Mouse (Mus musculus) midbrain, embryonic 16.5 days (tissue): ENCODE data around the gene Grin2b. TPM values are rescaled to one million over a fixed set of nuclear protein-coding genes. Genes with fewer than 3 reads are reported as not detected.

Experiments
- ATAC-seq: fragments of 200-750 bp; cut with Nextera tagmentation; 2 replicates; pipeline ENCODE4 v1.8.0; 2017; ENCODE audit warnings: moderate TSS enrichment
- H3K27ac ChIP-seq: fragments of 300-500 bp; sonication (generic); 2 replicates; pipeline ENCODE4 v1.5.1; 2014; ENCODE audit warnings: mild to moderate bottlenecking, low read length, mixed read lengths
- H3K27me3 ChIP-seq: fragments of 300-500 bp; sonication (generic); 2 replicates; pipeline ENCODE4 v1.6.1; 2014; ENCODE audit warnings: low read depth, low read length, mixed read lengths; ENCODE audit not compliant: control insufficient read depth, insufficient read depth
- H3K36me3 ChIP-seq: fragments of 300-500 bp; sonication (generic); 2 replicates; pipeline ENCODE4 v1.6.1; 2014; ENCODE audit warnings: mild to moderate bottlenecking, low read length, moderate library complexity, mixed read lengths; ENCODE audit not compliant: control insufficient read depth, insufficient read depth
- H3K4me1 ChIP-seq: fragments of 300-500 bp; sonication (generic); 2 replicates; pipeline ENCODE4 v1.6.1; 2014; ENCODE audit warnings: mild to moderate bottlenecking, low read length, mixed read lengths; ENCODE audit not compliant: control insufficient read depth, insufficient read depth
- H3K4me2 ChIP-seq: fragments of 300-500 bp; sonication (generic); 2 replicates; pipeline ENCODE4 v1.6.1; 2014; ENCODE audit warnings: mild to moderate bottlenecking, low read length, mixed read lengths
- H3K4me3 ChIP-seq: fragments of 300-500 bp; sonication (generic); 2 replicates; pipeline ENCODE4 v1.5.1; 2014; ENCODE audit warnings: low read depth, mild to moderate bottlenecking, low read length, moderate library complexity, mixed read lengths
- H3K9ac ChIP-seq: fragments of 300-500 bp; sonication (generic); 2 replicates; pipeline ENCODE4 v1.6.1; 2014; ENCODE audit warnings: low read depth, low read length, mixed read lengths
- H3K9me3 ChIP-seq: fragments of 300-500 bp; sonication (generic); replicated peaks from 2 replicates; pipeline ENCODE4 v1.6.1; 2014; ENCODE audit warnings: mild to moderate bottlenecking, low read length, mixed read lengths; ENCODE audit not compliant: control insufficient read depth, poor library complexity, severe bottlenecking
- WGBS: fragments of 180-500 bp; shearing (Covaris S2); extraction: QIAGEN DNeasy Blood & Tissue Kit; methylation state at CpG from one replicate; pipeline ENCODE4 v1.1.7; 2014; 5-methylcytosine and 5-hydroxymethylcytosine counted together
- polyA plus RNA-seq: library from polyadenylated mRNA; unstranded; fragments of >200 nt; fragmentation: Nextera tagmentation; extraction: Ambion mirVana; gene quantifications from 2 replicates; pipeline ENCODE4 v1.2.1, GENCODE M21; 2015

Grin2b gene
- polyA plus RNA-seq, 1 experiment from 2014 or later, result 75.6 TPM

DNA sequence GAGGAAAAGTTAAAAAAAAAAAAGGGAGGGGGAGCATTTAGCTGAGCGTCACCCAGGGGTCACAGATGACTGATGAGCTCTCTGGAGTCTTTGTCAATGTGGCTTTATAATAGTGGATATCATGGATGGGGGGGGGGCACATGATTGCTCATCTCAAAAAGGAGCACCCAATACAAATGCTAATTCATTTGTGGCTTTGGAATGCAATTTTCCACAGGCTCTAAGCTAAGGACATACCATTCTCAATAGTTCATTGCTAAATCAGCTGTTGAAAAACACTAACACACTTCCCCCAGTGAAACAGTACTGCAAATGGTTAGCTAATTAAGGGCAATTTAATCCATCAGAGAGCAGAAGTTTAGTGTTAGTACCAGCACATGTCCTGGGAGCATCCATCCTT, 414.6 kb downstream of the Grin2b start:
- Histone ChIP-seq H3K4me1 (no peaks in the 10 kb centered on the region), H3K27ac (no peak overlapping the region), H3K9ac (no peak overlapping the region), H3K4me2 (no peak overlapping the region), H3K27me3 (no peaks in the 10 kb centered on the region), H3K4me3 (no peak overlapping the region), H3K9me3 (no peaks in the 10 kb centered on the region), H3K36me3 (no peaks in the 10 kb centered on the region)
- no peak for ATAC-seq
- WGBS, result 40% methylated on average over 1 of the region's 1 CpGs

DNA sequence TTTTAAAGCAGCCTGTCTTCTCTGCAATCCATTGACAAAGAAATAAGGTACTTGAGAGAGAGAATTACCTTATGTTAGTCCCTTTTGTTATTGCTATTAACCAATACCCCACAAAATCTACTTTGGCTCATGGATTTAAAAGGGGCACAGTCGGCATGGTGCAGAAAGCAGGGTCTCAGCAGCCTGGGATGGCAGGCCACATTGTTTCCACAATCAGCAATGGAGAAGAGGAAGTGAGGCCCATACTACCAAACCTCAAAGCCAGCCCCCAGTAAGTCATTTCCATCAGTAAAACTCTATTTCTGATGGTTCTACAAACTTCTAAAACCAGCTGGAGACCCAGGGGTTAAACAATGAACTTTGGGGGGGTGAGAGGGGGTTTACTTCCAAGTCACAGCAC, 417.2 kb downstream of the Grin2b start:
- Histone ChIP-seq H3K4me1 (no peaks in the 10 kb centered on the region), H3K36me3 (no peaks in the 10 kb centered on the region; the same call in 1 of the 2 replicates), H3K9ac (no peak overlapping the region), H3K4me2 (no peak overlapping the region), H3K4me3 (no peak overlapping the region), H3K9me3 (no peaks in the 10 kb centered on the region), H3K27ac (no peak overlapping the region), H3K27me3 (no peaks in the 10 kb centered on the region)
- 73% methylated on average over 1 of the region's 1 CpGs for WGBS
- no peak for ATAC-seq

- no peak overlapping the region for H3K4me3 ChIP-seq
- WGBS, result 24% methylated on average over 5 of the region's 7 CpGs
- no peaks in the 10 kb centered on the region for H3K9me3 ChIP-seq
- no peaks in the 10 kb centered on the region for H3K27me3 ChIP-seq
- ATAC-seq, result peak; percentile 60; the same call in 1 of the 2 replicates
- H3K9ac ChIP-seq, result no peak overlapping the region
- H3K4me1 ChIP-seq, result peaks cover 9% of the 10 kb centered on the region
- H3K4me2 ChIP-seq, result no peak overlapping the region
- no peaks in the 10 kb centered on the region; the same call in 1 of the 2 replicates for H3K36me3 ChIP-seq
- peak overlapping the region; percentile 59; the same call in 1 of the 2 replicates for H3K27ac ChIP-seq
Measured at GRCm38 (mm10) chr6:135748412-135749076, 424.8 kb downstream of the Grin2b start.

- Histone ChIP-seq H3K36me3 (no peaks in the 10 kb centered on the region), H3K27ac (no peak overlapping the region), H3K27me3 (no peaks in the 10 kb centered on the region), H3K9ac (no peak overlapping the region), H3K4me1 (peaks cover 9% of the 10 kb centered on the region), H3K4me3 (no peak overlapping the region), H3K9me3 (no peaks in the 10 kb centered on the region), H3K4me2 (no peak overlapping the region)
- 87% methylated on average over 2 of the region's 2 CpGs for WGBS
- ATAC-seq, result no peak
Measured at GRCm38 (mm10) chr6:135745606-135746005, 427.7 kb downstream of the Grin2b start.

- H3K36me3 ChIP-seq, result peaks cover 38% of the 10 kb centered on the region
- H3K9ac ChIP-seq, result no peak overlapping the region
- no peak overlapping the region for H3K27ac ChIP-seq
- peaks cover 9% of the 10 kb centered on the region for H3K9me3 ChIP-seq
- H3K4me3 ChIP-seq, result no peak overlapping the region
- no peak overlapping the region for H3K4me2 ChIP-seq
- no peaks in the 10 kb centered on the region for H3K27me3 ChIP-seq
- 88% methylated on average over 4 of the region's 4 CpGs for WGBS
- no peak for ATAC-seq
- H3K4me1 ChIP-seq, result no peaks in the 10 kb centered on the region
Measured at GRCm38 (mm10) chr6:135734227-135734732, 439.0 kb downstream of the Grin2b start.

DNA sequence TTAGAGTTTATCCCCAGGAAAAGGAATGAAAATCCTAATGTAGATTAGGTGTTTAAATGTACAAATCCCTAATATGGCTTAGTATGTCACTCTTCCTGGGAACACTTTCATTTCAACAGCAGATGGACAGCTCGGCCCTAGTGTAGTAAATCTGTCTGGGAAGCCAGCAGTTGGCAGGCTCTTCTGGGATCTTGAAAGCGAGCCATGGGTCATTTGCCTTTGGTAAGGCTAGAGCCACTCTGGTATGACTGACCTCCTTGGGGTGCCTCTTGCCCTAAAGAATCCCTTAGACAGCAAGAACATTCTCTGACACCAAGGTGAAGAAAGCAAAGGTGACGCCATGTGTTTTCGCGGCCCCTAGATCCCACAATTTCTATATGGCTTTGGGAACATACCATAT, 446.2 kb downstream of the Grin2b start:
- Histone ChIP-seq H3K27ac (no peak overlapping the region), H3K9me3 (no peaks in the 10 kb centered on the region), H3K36me3 (peaks cover 8% of the 10 kb centered on the region), H3K4me2 (no peak overlapping the region), H3K4me3 (no peak overlapping the region), H3K4me1 (no peaks in the 10 kb centered on the region), H3K9ac (no peak overlapping the region), H3K27me3 (no peaks in the 10 kb centered on the region)
- 90% methylated on average over 5 of the region's 5 CpGs for WGBS
- no peak for ATAC-seq

- Histone ChIP-seq H3K27ac (no peak overlapping the region), H3K4me1 (no peaks in the 10 kb centered on the region), H3K9me3 (no peaks in the 10 kb centered on the region), H3K27me3 (no peaks in the 10 kb centered on the region), H3K36me3 (no peaks in the 10 kb centered on the region; the same call in 1 of the 2 replicates), H3K4me2 (no peak overlapping the region), H3K4me3 (no peak overlapping the region), H3K9ac (no peak overlapping the region)
- 86% methylated on average over 2 of the region's 2 CpGs for WGBS
- no peak for ATAC-seq
Measured at GRCm38 (mm10) chr6:135721706-135722105, 451.6 kb downstream of the Grin2b start.

GRCm38 (mm10) chr6:135714906-135715305, 458.4 kb downstream of the Grin2b start:
- Histone ChIP-seq H3K27me3 (no peaks in the 10 kb centered on the region), H3K36me3 (no peaks in the 10 kb centered on the region), H3K4me2 (no peak overlapping the region), H3K9me3 (no peaks in the 10 kb centered on the region), H3K9ac (no peak overlapping the region), H3K4me3 (no peak overlapping the region), H3K4me1 (no peaks in the 10 kb centered on the region), H3K27ac (no peak overlapping the region)
- 16% methylated on average over 3 of the region's 4 CpGs for WGBS
- ATAC-seq, result no peak

DNA sequence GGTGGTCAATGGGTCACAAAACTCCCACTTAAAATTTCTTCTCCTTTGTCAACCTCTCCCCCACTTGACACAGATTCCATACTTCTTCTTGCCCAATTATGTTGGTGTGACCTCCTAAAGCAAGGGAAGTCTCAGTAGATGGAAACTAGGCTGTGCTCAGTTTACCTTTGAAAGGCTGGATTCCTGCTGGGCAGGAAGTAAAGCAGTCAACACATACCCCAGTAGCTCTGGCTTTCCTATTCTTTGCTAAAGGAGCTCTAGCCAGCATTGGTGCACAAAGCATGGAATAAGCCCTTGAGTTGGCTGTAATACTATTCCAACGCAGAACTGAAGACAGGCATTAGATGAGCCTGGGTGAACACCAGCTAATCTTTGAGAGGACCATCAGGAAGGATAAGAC, 459.1 kb downstream of the Grin2b start:
- ATAC-seq, result no peak
- Histone ChIP-seq H3K27me3 (no peaks in the 10 kb centered on the region), H3K4me2 (no peak overlapping the region), H3K36me3 (no peaks in the 10 kb centered on the region), H3K27ac (no peak overlapping the region), H3K4me1 (no peaks in the 10 kb centered on the region), H3K9ac (no peak overlapping the region), H3K4me3 (no peak overlapping the region), H3K9me3 (no peaks in the 10 kb centered on the region)
- 24% methylated on average over 1 of the region's 1 CpGs for WGBS
